Mouse (Mus musculus) heart, embryonic 13.5 days (tissue): ENCODE measurements around the gene Filip1l. TPM values are rescaled to one million over a fixed set of nuclear protein-coding genes. Genes with fewer than 3 reads are reported as not detected.

ENCODE experiments used
- polyA plus RNA-seq: library from polyadenylated mRNA; unstranded; fragments of >200 nt; fragmentation: Nextera tagmentation; extraction: Ambion mirVana; gene quantifications from 2 replicates; pipeline ENCODE4 v1.2.1, GENCODE M21; 2015

Gene Filip1l
- polyA plus RNA-seq, 1 experiment from 2014 or later = 19.3 TPM

Other genes with a start within 250 kb of the Filip1l start
- 35.6 and 36.7 TPM in 2 replicates for gene Tomm70a, start 231.4 kb upstream of the Filip1l start, polyA plus RNA-seq
- gene Nit2, start 185.8 kb upstream of the Filip1l start, polyA plus RNA-seq = 44.4 and 51.6 TPM in 2 replicates
- gene Tbc1d23, start 121.6 kb upstream of the Filip1l start, polyA plus RNA-seq = 17.4 and 20.2 TPM in 2 replicates
- gene Tmem30c, start 60.2 kb upstream of the Filip1l start, polyA plus RNA-seq = 0.05 TPM in 1 of 2 replicates, not detected in the other